Mouse (Mus musculus) embryonic facial prominence, embryonic 10.5 days (tissue): ENCODE measurements around the gene Fhl3. TPM values are rescaled to one million over a fixed set of nuclear protein-coding genes. Genes with fewer than 3 reads are reported as not detected.
"Not testable (repeated sequence)": the region's sequence is repeated elsewhere in the genome, so short reads cannot be mapped to it uniquely, and the experiment has no call there.

Experiments
- DNase-seq: peaks from one replicate; pipeline ENCODE4 v3.0.0-alpha.2; 2017; ENCODE audit warnings: low spot score
- H3K27ac ChIP-seq: fragments of 300-500 bp; sonication (generic); replicated peaks from 2 replicates; pipeline ENCODE4 v1.5.1; 2016; ENCODE audit warnings: mild to moderate bottlenecking
- H3K27me3 ChIP-seq: fragments of 300-500 bp; sonication (generic); replicated peaks from 2 replicates; pipeline ENCODE4 v1.6.1; 2016; ENCODE audit warnings: low read depth, mild to moderate bottlenecking; ENCODE audit not compliant: poor library complexity, severe bottlenecking
- H3K36me3 ChIP-seq: fragments of 300-500 bp; sonication (generic); replicated peaks from 2 replicates; pipeline ENCODE4 v1.6.1; 2016; ENCODE audit warnings: mild to moderate bottlenecking, moderate library complexity
- H3K4me1 ChIP-seq: fragments of 300-500 bp; sonication (generic); 2 replicates; pipeline ENCODE4 v1.6.1; 2016
- H3K4me3 ChIP-seq: fragments of 300-500 bp; sonication (generic); 2 replicates; pipeline ENCODE4 v1.5.1; 2016; ENCODE audit warnings: mild to moderate bottlenecking, moderate library complexity
- H3K9me3 ChIP-seq: fragments of 300-500 bp; sonication (generic); 2 replicates; pipeline ENCODE4 v1.6.1; 2016; ENCODE audit warnings: mild to moderate bottlenecking
- WGBS: fragments of 180-500 bp; shearing (Covaris S2); methylation state at CpG from one replicate; pipeline ENCODE4 v1.1.7; 2016; 5-methylcytosine and 5-hydroxymethylcytosine counted together
- polyA plus RNA-seq: library from polyadenylated mRNA; unstranded; fragments of >200 nt; fragmentation: Nextera tagmentation; extraction: Ambion mirVana; gene quantifications from 2 replicates; pipeline ENCODE4 v1.2.1, GENCODE M21; 2016

Gene Fhl3
- polyA plus RNA-seq, 1 experiment from 2014 or later = 15.5 TPM

- H3K4me3 ChIP-seq = peak overlapping the region; percentile 48
Observed at GRCm38 (mm10) chr4:124704797-124705474, 4.4 kb downstream of the Fhl3 start.

GRCm38 (mm10) chr4:124705661-124706269, 5.3 kb downstream of the Fhl3 start:
- 0 out of 2 replicates have a peak, but pooled peaks cover 14% of the 10 kb centered on the region for H3K27me3 ChIP-seq

More at GRCm38 (mm10) chr4:124704797-124705474, 4.4 kb downstream of the Fhl3 start:
- DNase-seq = peak; percentile 58
- Histone ChIP-seq H3K36me3 (peaks cover 28% of the 10 kb centered on the region), H3K9me3 (no peaks in the 10 kb centered on the region), H3K4me1 (peaks cover 99% of the 10 kb centered on the region), H3K27ac (peak overlapping the region; percentile 92), H3K27me3 (0 out of 2 replicates have a peak, but pooled peaks cover 14% of the 10 kb centered on the region)
- 15% methylated on average over 11 of the region's 11 CpGs for WGBS

GRCm38 (mm10) chr4:124707381-124708199, 7.1 kb downstream of the Fhl3 start:
- Histone ChIP-seq H3K4me1 (peaks cover 81% of the 10 kb centered on the region), H3K27ac (peak overlapping the region; percentile 93), H3K36me3 (peaks cover 28% of the 10 kb centered on the region)
- DNase-seq, H3K4me3 ChIP-seq, H3K27me3 ChIP-seq, H3K9me3 ChIP-seq: not testable (repeated sequence)
- 88% methylated on average over 25 of the region's 25 CpGs for WGBS

More at GRCm38 (mm10) chr4:124705661-124706269, 5.3 kb downstream of the Fhl3 start:
- Histone ChIP-seq H3K9me3 (no peaks in the 10 kb centered on the region), H3K36me3 (peaks cover 28% of the 10 kb centered on the region), H3K27ac (peak overlapping the region; percentile 92), H3K4me1 (peaks cover 99% of the 10 kb centered on the region), H3K4me3 (no peak overlapping the region)
- WGBS = 88% methylated on average over 23 of the region's 23 CpGs
- no peak for DNase-seq

GRCm38 (mm10) chr4:124708200-124708517, 7.7 kb downstream of the Fhl3 start:
- H3K27me3 ChIP-seq, DNase-seq, H3K9me3 ChIP-seq: not testable (repeated sequence)
- 26% methylated on average over 1 of the region's 1 CpGs for WGBS
- Histone ChIP-seq H3K4me3 (peak overlapping the region; percentile 46), H3K36me3 (peaks cover 28% of the 10 kb centered on the region), H3K4me1 (peaks cover 76% of the 10 kb centered on the region), H3K27ac (peak overlapping the region; percentile 93)

GRCm38 (mm10) chr4:124708518-124709477, 8.3 kb downstream of the Fhl3 start:
- H3K4me3 ChIP-seq = peak overlapping the region; percentile 46
- WGBS = 1% methylated on average over 41 of the region's 41 CpGs
- peaks cover 69% of the 10 kb centered on the region for H3K4me1 ChIP-seq

GRCm38 (mm10) chr4:124709961-124710446, 9.5 kb downstream of the Fhl3 start:
- Histone ChIP-seq H3K4me3 (peak overlapping the region; percentile 46), H3K36me3 (peaks cover 28% of the 10 kb centered on the region), H3K9me3 (no peaks in the 10 kb centered on the region), H3K27me3 (0 out of 2 replicates have a peak, but pooled peaks cover 6% of the 10 kb centered on the region), H3K4me1 (peaks cover 61% of the 10 kb centered on the region), H3K27ac (peak overlapping the region; percentile 93)
- 4% methylated on average over 18 of the region's 18 CpGs for WGBS
- peak; percentile 68 for DNase-seq

More at GRCm38 (mm10) chr4:124708518-124709477, 8.3 kb downstream of the Fhl3 start:
- peak; percentile 97 for DNase-seq
- H3K36me3 ChIP-seq = peaks cover 28% of the 10 kb centered on the region
- H3K27ac ChIP-seq = peak overlapping the region; percentile 93
- H3K9me3 ChIP-seq = no peaks in the 10 kb centered on the region
- 0 out of 2 replicates have a peak, but pooled peaks cover 6% of the 10 kb centered on the region for H3K27me3 ChIP-seq

- Histone ChIP-seq H3K9me3 (no peaks in the 10 kb centered on the region), H3K27me3 (0 out of 2 replicates have a peak, but pooled peaks cover 6% of the 10 kb centered on the region), H3K4me3 (peak overlapping the region; percentile 46), H3K36me3 (peaks cover 24% of the 10 kb centered on the region), H3K4me1 (peaks cover 59% of the 10 kb centered on the region), H3K27ac (peak overlapping the region; percentile 93)
- whole genome bisulfite sequencing = 9% methylated on average over 5 of the region's 5 CpGs
- peak; percentile 47 for DNase-seq
Observed at GRCm38 (mm10) chr4:124710776-124711291, 10.3 kb downstream of the Fhl3 start.

GRCm38 (mm10) chr4:124712618-124713017, 12.1 kb downstream of the Fhl3 start:
- no peak for DNase-seq
- no peaks in the 10 kb centered on the region for H3K9me3 ChIP-seq
- H3K36me3 ChIP-seq = peaks cover 24% of the 10 kb centered on the region
- H3K4me1 ChIP-seq = peaks cover 47% of the 10 kb centered on the region
- 0 out of 2 replicates have a peak, but pooled peaks cover 6% of the 10 kb centered on the region for H3K27me3 ChIP-seq
- H3K4me3 ChIP-seq = no peak overlapping the region
- 80% methylated on average over 6 of the region's 6 CpGs for WGBS
- H3K27ac ChIP-seq = no peak overlapping the region

- peaks cover 35% of the 10 kb centered on the region for H3K4me1 ChIP-seq
- peaks cover 33% of the 10 kb centered on the region for H3K36me3 ChIP-seq
- not testable (repeated sequence) for DNase-seq, H3K27ac ChIP-seq, H3K27me3 ChIP-seq, H3K9me3 ChIP-seq, H3K4me3 ChIP-seq
- WGBS = 71% methylated on average over 5 of the region's 5 CpGs
Observed at GRCm38 (mm10) chr4:124713850-124714249, 13.3 kb downstream of the Fhl3 start.

- H3K4me3 ChIP-seq = peak within 1 kb of the TSS; percentile 73
- DNase-seq = peak; percentile 95
- H3K4me1 ChIP-seq = peaks cover 25% of the 10 kb centered on the region
- H3K27ac ChIP-seq = peak within 1 kb of the TSS; percentile 88
- WGBS = under 1% methylated on average over 57 of the region's 57 CpGs
- 0 out of 2 replicates have a peak, but pooled peaks cover 1% of the 10 kb centered on the region for H3K27me3 ChIP-seq
- peaks cover 43% of the 10 kb centered on the region for H3K36me3 ChIP-seq
- no peaks in the 10 kb centered on the region for H3K9me3 ChIP-seq
Observed at GRCm38 (mm10) chr4:124714545-124715481, 14.3 kb downstream of the Fhl3 start, which contains the start of gene Sf3a3. Gene Sf3a3, plus strand, starts transcription at chr4:124714776.
